Mouse (Mus musculus): ENCODE results near the gene Gpx8.

GRCm38 (mm10) chr13:112996407-112996806, 49.8 kb downstream of the Gpx8 start:
- TF ChIP-seq CTCF (IDR thresholded peaks at IDR 0.05; ENCODE audit: extremely low read depth, insufficient read depth, low read length) (no peak), POLR2A (IDR thresholded peaks at IDR 0.05; ENCODE audit: extremely low read depth, insufficient read depth, low read length) (no peak)
